Mouse (Mus musculus): ENCODE data around the gene Optn. TPM values are rescaled to one million over a fixed set of nuclear protein-coding genes. Genes with fewer than 3 reads are reported as not detected.

Optn gene
- total RNA-seq, 2 experiments from 2014 or later: 81.4 to 99.0 TPM

DNA sequence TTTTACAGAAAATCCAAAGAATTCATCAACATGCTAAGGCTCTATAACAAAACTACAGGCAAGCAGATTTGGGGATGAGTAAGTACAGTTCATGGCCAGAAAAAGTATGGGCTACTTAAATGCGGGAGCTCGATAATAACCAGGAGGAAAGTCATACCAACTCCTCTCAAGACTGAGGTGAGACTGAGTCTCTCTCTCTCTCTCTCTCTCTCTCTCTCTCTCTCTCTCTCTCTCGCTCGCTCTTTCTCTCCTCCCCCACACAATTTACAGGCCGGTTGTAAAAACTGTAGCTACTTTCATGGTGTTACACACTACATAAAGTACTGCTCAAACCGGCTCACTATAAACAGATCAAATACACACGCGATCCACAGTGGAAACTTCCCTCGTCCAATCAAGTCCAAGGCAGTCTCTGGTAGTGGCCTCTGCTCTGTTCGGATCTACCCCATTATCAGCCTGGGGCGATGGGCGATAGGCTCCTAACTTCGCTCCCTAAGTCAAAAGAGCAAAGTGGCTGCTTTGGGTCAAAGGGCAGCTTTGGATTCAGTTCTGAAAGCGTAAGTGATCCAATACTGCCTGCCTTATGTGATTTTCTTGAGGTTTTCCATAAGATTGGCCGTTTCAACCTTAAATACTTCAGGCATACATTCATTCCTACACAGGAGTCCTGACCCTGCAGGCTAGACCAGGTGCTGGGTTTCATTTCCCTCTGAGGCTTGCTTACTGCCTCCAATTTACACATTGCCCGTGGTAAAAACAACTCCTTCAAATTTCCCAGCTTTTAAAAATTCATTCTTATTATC lies 1.2 kb downstream of the Optn start:
- DNase-seq (ENCODE audit: low spot score): no peak

- no peak for DNase-seq (ENCODE audit: low spot score)
Measured at GRCm38 (mm10) chr2:5061133-5061708, 2.6 kb downstream of the Optn start.

- no peak for DNase-seq (ENCODE audit: low spot score)
Measured at GRCm38 (mm10) chr2:5059997-5060396, 3.9 kb downstream of the Optn start.

DNA sequence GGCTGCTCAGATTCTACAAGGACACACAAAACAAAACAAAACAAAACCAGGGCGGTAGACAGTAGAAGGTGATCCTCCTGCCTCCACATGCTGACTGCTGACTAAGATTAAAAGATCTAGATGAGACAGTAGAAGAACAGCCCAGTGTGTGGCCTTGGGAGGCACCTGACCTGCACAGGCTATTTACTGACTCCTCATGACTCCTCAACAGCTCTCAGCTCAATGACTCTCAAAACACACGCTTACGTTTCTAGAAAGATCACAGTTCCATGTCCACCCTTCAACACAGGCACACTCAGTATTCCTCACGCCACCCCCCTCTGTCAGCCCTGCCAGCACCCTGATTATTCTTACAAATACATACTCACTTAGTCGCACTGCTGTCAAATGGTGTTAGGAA lies 5.4 kb downstream of the Optn start:
- no peak for DNase-seq (ENCODE audit: low spot score)

DNA sequence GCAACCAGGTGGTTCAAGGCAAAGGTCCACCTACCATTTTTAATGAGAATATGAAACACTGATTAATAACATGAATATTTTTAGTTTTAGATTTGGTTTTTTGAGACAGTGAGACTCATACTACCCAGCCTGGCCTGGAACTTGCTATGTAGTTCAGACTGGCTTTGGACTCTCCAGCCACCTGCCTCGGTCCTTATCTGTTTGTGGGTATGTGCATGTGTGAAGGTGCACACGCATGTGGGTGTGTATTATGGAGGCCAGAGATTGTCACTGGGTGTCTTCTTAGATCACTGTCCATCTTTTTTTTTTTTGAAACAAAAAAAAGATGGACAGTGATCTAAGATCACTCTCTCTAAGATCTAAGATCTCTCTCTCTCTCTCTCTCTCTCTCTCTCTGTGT lies 13.3 kb downstream of the Optn start:
- DNase-seq (ENCODE audit: low spot score): no peak

- no peak for DNase-seq (ENCODE audit: low spot score)
Measured at GRCm38 (mm10) chr2:5047016-5047415, 16.8 kb downstream of the Optn start.

GRCm38 (mm10) chr2:5045269-5045965 lies 18.4 kb downstream of the Optn start:
- no peak for DNase-seq (ENCODE audit: low spot score)

DNA sequence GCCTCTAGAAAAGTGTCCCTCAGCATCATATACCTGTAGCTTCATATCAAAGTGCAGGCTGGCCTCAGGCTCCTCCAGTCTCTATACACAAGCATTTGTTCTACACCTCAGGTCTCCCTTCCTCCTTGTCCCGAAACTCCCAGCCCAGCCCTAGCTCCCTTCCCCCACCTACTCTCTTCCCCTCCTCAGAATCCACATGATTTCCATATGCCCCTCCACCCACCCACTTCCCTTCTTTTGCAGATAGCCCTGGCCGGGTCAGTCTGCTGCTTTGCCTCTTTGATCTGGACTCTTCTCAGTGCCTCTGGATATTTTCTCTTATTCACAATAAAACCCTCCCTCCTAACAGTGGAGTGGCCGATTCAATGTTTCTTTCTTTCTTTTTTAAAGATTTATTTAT lies 19.5 kb downstream of the Optn start:
- DNase-seq (ENCODE audit: low spot score): no peak

DNA sequence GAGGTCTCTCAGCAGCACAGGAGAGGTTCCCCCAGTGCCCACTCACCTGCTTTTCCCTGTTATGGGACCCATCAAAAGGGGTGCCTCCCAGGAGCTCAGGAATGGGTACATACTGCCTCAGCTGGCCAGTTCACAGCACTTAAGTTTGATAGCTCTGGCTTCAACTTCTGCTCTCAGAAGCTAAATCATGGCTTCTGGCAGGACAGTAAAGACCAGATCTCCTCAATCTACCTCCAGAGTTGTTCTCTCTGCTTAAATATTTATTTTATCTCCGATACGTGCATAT lies 20.4 kb downstream of the Optn start:
- DNase-seq (ENCODE audit: low spot score): no peak

DNA sequence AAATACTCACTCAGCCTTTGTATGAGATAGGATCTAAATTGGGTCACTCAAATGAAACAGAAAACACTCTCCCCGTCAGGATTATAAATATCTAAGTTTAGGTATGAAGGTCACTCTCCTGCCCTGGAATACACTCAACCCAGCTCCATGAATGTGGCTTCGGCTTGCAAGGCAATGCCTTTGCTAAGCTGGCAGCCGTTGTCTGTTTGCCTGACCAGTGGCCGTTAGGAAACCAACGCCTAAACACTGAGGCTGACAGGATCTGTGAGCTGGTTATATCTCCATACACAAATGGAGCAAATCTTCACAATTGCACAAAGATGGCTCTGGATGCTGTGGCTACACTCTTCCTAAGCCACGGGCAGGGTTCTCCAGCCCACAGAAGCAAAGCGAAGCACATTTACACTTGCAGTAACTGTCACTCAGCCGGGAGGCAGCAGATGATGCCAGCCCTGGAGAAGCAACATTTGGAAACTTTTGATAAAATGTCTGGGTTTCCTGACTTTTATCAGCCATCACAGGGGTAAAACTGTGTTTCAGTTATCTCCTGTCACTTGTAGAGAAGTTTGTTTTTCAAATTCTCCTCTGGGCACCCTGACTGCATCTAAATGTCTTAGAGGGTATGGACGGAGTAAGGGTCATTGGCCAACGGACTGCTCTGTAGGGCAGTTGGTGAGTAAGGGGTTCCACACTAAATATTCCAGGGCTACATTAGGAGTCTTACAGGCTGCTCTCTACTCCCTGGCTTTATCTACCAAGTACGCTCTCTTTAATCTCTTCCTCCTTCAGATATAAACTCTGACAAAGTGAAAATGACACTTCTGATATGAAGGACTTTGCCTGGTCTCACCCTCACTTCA lies 21.0 kb downstream of the Optn start:
- peak; percentile 71 for DNase-seq (ENCODE audit: low spot score)

- DNase-seq (ENCODE audit: low spot score): peak; percentile 45
Measured at GRCm38 (mm10) chr2:5041854-5042253, 22.0 kb downstream of the Optn start.

DNA sequence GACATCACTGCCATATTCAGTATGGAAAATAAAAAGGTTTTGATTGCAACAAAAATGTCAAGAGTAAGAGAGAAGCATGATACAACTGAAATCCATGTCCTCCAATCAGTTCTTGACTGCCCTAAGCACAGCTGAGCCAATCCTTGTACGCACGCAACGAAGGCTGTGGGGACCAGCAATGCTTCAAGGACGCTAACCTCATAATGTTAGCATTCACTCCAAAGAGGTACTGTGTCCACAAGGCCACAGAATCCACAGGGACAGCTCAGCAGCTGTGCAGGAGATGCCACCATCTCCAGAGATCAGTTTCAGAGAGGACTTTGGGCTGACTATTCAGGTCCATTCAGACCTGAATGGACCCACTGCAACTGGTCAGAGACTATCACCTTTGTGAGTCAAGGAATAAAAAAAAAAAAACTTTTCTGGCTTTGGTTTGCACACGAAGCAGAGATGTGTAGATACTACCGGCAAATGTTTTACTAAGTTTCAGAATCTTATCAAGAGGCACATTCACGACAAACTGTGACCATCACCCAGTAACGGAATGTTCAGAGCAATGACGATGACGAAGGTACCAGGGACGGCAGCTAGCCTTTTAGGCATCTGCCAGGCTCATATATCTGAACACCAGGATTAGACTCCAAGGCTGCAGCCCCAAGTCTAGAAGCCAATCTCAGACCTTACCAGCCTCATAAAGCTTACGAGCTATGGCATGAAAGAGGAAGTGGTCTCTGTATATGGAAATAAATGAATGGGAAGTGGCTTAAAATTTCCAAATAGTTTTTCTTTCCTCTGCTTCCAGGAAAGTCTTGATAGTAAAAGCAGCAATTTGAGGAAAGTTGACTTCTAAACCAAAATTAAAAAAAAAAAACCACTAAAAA lies 23.3 kb downstream of the Optn start:
- DNase-seq (ENCODE audit: low spot score): peak; percentile 66

DNA sequence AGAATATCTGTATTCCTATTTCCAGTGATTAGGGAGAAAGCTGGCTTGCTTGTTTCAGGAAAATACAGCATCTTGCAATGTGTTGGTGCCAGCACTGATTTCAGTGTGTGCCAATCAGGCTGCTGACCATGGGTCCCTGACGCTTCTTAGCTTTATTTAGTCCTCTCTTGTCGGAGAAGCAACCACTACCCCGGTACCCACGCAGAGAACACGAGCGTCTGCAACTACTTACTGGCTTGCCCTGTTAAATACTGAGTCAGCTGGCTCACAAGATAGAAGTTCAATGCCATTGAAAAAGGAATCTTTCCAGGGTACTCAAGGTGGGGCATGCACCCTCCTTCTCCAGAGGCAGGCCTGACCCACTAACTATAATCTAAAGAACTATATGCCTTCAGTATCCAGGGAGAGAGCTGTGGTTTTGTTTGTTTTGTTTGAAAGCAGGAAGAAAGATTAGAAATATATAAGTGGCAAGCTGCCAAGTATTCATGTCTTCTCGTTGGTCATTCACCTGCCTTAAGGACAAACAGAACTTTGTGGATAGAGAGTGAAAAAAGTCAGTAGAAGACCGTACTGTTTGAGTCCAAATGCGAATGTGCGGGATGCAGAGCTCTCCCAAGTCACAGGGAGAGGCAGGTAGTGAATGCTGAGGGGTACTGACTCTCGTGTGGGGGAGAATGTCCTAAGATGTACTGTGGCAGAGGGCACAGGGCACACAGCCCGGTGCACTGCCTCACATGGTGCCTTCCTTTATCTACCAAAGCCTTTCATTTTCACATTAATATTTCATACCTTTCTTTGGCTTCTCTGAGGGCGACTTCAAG lies 24.3 kb downstream of the Optn start:
- no peak for DNase-seq (ENCODE audit: low spot score)

GRCm38 (mm10) chr2:5038320-5038719 lies 25.5 kb downstream of the Optn start:
- no peak for DNase-seq (ENCODE audit: low spot score)

- no peak for DNase-seq (ENCODE audit: low spot score)
Measured at GRCm38 (mm10) chr2:5037390-5037789, 26.5 kb downstream of the Optn start.

DNA sequence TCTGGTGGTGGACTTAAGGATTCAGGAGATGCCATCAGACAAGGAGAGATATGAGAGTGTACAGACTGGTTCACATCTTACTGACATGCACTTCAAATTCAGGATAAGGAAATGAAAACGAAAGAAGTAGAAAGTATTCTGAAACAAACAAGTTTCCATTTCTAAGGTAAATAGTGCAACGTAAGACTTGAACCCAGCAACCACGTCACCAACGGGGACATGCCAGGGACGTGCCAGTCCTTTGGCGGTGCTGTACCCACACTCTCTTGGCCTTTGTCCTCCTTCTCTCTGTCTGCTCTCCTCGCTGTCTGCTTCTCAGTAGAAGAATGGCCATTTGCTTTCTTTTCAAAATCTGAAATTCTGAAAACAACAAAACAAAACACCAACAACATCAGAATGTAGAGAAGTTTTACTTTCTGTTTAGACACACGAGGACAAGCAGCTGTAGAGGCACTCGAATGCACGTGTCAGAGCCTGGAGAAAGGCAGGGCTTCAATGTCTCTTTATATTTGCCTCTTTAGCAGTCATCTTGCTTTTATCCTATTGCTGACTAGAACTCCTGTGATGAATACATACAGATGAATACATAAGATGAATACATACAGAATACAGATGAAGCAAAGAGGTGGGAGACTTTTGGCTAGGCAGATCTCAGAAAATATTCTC lies 27.3 kb downstream of the Optn start:
- DNase-seq (ENCODE audit: low spot score): no peak

GRCm38 (mm10) chr2:5035241-5035640 lies 28.6 kb downstream of the Optn start:
- DNase-seq (ENCODE audit: low spot score): no peak

- no peak for DNase-seq (ENCODE audit: low spot score)
Measured at GRCm38 (mm10) chr2:5034801-5035200, 29.1 kb downstream of the Optn start.

All from gastrocnemius, adult 18-20 months (tissue).